Mouse (Mus musculus): Measurements from ENCODE around the gene Sh3kbp1.

The Sh3kbp1 gene

DNA sequence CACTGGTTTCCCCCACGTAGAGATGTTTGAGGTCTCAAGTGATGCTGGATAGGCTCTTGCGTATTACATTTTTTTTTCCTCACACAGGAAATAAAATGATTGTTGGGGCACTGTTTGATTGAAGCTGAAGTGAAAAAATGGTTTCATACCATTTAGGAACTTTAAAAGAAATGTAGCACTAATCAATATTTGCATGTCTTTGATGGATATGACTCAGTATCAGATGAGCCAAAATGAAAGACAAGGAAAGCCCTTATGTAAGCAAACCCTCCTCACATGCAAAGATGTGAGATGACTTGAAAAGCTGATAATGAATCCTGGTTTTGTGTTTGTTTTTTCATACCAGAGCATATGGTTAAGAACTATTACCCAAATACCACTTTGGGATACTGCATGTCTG is 272.0 kb downstream of the Sh3kbp1 start:
- no peak for TF ChIP-seq GATA4 (IDR thresholded peaks at IDR 0.05; ENCODE audit: insufficient replicate concordance, low read length)

DNA sequence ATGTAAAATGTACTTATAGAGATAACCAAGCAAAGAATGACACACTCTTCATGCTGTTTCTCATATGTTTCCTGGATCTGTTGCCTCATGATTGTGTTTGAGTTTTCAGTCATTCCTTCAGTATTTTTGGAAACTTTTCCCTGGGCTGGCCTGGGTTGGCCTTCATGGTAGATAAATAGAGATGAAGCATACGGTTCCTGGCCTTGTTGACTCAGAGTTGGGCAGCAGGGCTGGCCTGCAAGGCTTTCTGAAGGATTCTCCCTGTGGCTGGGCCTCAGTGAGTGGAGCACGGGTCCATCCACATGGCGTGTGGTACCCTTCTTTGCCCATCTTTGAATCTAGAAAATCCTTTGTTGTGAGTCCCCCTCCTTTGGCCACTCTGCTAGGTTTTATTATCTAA is 276.3 kb downstream of the Sh3kbp1 start:
- TF ChIP-seq GATA4 (IDR thresholded peaks at IDR 0.05; ENCODE audit: insufficient replicate concordance, low read length): no peak

DNA sequence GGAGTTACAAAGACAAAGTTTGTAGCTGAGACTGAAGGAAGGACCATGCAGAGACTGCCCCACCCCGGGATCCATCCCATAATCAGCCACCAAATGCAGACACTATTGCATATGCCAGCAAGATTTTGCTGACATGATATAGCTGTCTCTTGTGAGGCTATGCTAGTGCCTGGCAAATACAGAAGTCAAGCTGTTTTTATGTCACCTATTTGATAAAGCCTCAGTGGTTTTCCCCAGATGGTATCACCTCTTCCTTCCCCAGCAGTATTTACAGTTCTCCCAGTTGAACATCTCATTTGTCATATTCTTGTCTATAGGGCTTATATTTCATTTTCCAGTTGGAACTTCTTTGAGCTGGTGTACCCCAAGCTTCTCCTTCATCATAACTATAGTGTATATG is 280.6 kb downstream of the Sh3kbp1 start:
- no peak for TF ChIP-seq GATA4 (IDR thresholded peaks at IDR 0.05; ENCODE audit: insufficient replicate concordance, low read length)

DNA sequence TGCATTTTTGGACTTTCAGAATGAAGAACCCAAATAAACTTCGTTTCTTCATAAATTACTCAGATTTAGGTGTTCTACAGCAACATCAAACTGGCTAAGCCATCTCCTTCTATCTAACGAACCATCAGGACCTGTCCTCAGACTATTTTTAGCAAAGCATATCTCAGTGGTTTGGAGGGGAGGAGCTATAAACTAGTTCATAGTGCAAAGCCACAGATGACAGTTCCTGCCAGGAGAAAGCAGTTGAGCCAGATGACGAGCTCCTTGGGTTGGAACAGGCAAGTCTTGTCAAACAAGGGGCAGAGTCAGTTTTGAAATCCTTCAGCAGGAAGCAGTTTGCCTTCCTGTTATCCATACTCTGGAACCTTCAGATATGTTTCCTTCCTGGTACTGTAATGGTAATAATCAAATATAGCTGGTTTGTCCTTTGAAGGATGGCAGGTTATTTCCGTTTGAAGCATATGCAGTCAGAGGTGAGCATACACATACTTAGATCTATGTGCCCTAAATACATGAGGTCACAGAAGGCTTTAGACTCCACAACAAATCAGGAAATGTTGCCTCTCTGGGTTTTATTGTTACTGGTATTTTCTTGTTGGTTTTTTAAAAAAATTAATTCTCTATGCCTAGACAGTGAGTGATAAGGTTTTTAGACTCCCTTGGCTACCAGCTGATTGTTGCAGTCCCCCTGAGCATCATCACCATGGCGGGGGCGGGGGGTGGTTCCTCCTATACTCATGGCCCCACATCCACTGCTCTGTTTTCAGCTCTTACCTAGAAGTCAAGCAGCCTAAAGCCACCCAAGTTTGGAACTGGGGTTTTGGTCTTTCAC is 282.6 kb downstream of the Sh3kbp1 start:
- no peak for TF ChIP-seq GATA4 (IDR thresholded peaks at IDR 0.05; ENCODE audit: insufficient replicate concordance, low read length)

DNA sequence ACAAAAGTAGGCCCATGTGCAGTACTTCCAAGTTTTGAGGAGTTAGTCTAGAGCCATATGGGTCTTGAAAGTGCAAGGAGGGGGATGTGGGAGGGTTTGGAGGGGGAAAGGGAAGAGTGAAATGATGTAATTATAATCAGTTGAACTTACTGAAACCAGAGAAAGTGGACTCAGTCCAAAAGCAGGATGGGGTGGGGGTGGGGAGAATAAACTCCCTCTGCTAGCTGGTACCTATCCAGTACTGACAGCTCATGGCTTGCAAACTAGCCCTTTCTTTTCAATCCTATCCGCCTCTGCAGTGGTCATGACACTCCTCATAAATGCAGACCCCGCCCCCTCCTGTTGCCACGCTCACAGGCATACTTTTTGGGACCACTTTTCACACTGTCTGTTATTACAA is 283.5 kb downstream of the Sh3kbp1 start:
- no peak for TF ChIP-seq GATA4 (IDR thresholded peaks at IDR 0.05; ENCODE audit: insufficient replicate concordance, low read length)

DNA sequence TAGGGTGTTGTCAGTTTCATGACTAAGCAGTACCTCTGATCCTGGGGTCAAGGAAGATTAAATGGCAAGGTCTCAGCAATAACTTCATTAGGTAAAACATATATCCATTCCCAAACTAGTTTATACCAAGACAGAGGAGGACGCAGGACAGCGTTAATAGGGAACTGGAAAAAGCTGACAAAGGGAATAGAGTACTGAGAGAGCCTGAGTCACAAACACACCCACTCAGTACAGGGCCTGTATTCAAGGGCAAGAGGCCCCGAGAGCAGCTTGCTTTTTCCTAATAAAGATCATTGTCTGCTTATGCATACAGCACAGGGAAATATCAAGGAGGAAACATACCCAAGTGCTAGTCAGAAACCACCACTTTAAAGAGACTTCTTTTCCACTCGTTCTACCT is 284.5 kb downstream of the Sh3kbp1 start:
- TF ChIP-seq GATA4 (IDR thresholded peaks at IDR 0.05; ENCODE audit: insufficient replicate concordance, low read length): no peak

DNA sequence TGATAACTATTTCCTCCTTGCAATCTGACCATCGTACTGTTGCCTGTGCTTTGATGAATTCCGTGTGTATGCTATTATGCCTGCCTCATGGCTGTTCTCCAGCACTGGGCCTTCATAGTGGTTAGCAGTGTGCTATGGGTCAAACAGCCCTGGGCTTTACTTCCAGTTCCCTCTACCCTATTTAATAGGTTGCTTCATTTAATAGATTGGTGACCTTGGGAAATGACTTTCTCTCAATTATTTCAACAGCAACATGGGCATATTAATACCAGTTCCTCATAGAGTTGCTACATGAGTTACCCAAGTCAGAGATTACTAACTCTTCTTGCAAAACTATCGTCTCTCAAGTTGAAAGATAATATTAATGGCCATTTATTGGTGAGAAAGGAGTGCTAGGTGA is 285.0 kb downstream of the Sh3kbp1 start:
- no peak for TF ChIP-seq GATA4 (IDR thresholded peaks at IDR 0.05; ENCODE audit: insufficient replicate concordance, low read length)

DNA sequence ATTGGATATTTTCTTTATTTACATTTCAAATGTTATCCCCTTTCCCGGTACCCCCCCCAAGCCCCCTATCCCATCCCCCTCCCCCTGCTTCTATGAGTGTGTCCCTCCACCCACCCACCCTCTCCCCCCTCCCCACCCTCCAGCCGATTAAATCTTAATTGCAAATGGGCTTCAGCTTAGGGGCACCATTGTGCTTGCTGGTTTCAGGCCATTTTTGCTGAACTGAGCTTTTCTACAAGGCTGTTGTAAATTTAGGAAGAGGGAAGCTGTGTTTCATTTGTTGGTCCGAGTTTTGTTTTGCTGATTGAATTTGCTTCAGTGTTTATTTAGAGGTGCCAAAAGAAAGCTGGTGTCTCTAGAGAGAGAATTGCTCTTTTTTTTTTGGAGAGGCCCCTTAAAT is 286.4 kb downstream of the Sh3kbp1 start:
- TF ChIP-seq GATA4 (IDR thresholded peaks at IDR 0.05; ENCODE audit: insufficient replicate concordance, low read length): no peak

DNA sequence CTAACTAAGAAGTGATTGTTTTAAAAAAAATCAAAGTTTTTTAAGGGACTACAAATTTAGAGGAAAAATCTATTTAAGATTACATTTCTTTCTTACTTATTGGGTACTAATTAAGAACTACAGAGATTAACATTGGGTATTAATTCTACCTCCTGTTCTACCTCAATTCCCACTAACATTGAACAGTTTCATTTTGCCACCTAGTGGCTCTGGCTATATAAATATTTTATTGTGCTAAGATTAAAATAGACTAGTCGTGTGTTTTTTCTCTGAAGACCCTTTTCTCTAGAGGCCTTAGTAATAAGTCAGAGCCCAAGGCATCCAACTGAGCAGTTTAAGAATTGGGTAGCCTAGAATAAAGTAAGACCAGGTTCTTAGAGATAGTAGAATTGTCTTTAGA is 288.1 kb downstream of the Sh3kbp1 start:
- TF ChIP-seq GATA4 (IDR thresholded peaks at IDR 0.05; ENCODE audit: insufficient replicate concordance, low read length): no peak

DNA sequence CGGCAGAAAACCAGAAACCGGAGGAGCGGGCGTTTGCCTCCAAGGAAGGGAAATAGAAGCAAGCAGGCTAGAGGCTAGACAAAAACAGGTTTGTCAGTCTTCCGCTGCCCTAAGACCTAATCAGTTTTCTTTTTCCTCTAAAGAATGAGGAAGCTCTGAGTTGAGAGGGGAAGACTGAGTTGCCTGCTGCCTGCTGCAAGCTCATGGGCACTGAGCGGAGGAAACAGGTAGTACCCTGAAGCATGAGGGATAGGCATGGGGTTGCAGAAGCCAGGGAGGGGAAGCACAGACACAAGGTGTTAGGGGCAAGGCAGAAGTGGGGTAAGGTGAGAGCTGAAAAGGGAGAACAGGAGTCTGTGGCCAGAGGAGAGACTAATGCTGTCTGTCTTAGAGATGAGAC is 297.7 kb downstream of the Sh3kbp1 start:
- no peak for TF ChIP-seq GATA4 (IDR thresholded peaks at IDR 0.05; ENCODE audit: insufficient replicate concordance, low read length)

DNA sequence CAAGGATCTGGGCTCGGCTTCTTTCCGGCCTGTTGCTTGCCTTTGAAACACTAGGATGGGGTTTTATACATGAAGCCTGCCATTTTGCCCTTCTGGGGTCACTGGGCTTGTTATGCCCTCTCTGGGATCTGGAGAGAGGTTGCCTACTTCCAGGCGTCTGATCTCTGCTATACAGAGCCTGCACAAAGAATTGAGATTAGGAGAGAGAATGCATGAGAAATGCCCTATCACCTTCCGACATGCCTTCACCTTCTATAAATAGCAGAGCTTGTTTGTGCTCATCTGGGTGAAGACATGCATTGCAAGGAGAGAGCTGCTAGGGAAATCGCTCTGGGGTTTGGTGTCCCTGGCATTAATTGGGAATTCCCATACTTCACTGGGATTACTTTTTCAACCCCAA is 301.1 kb downstream of the Sh3kbp1 start:
- no peak for TF ChIP-seq GATA4 (IDR thresholded peaks at IDR 0.05; ENCODE audit: insufficient replicate concordance, low read length)

DNA sequence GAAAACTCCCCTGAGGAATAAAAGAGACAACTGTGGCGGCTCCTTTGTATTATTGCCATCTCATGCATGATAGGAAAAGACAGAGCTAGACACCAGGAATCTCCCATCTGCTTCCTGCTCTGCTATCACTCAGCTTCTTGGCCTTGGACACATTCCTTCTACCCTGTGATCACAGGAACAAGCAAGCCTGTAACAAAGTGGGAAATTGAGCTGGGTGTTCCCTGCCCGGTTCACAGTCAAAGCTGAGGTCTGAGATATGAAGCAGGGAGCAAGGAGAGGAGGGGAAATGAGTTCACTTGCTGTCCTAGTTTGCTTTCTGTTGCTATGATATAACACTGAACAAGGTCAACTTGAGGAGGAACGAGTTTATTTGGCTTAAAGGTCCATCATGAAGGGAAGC is 301.8 kb downstream of the Sh3kbp1 start:
- TF ChIP-seq GATA4 (IDR thresholded peaks at IDR 0.05; ENCODE audit: insufficient replicate concordance, low read length): no peak; the same call in 1 of the 2 replicates

DNA sequence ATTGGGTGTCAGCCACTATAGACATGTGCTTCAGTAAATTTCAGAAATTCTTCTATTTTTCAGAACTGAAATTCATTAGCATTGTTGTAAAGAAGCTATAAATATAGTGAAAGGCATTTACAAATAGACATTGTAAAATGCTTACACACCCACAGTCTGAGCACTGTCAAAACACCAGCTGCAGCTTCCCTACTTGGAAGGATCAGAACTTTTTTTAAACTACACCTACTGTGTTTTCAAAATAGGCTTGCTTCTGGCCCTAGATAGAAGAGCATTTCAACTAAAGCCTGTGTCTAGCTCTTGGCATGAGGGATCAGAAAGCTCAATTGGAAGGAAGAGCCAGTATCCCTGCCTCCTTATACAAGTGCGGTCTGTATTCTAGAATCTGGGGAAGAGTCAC is 305.0 kb downstream of the Sh3kbp1 start:
- no peak for TF ChIP-seq GATA4 (IDR thresholded peaks at IDR 0.05; ENCODE audit: insufficient replicate concordance, low read length)

DNA sequence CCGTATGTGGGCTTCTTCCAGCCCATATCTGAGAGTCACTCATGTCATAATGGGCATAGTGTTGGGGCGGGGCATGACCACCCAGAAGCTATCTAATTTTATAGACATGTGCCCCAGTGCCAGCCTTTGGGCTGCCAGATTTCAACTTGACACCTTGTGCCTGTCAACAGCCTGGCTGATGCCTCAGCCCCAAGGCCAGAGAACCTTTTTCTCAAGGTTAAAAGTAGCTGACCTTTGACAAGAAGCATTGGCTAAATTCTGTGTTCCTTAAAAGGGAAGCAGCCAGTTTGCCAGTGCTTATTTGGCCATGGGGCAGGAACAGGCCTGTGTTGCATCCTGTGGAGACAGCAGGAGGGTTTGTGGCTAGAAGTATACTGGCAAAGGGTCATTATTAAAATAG is 315.5 kb downstream of the Sh3kbp1 start:
- TF ChIP-seq GATA4 (IDR thresholded peaks at IDR 0.05; ENCODE audit: insufficient replicate concordance, low read length): no peak

DNA sequence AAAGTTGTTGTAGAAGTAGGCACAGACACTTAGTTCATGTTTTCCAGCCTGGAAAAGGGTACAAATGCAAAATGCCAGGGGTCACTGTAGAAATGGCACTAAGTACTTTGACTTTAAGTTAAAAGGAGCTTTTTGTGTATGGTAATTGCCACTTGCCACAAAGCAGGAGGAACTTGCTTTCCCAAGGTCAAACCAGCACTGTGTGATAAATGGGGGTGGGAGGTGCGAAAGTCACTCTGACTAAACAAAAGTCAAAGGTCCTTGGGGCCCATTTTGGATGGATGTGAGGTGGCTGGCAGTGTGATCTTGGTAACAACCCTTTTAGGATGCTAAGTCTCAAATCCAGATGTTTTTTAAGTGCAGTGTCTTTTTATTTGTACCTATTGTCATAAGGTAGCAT is 316.5 kb downstream of the Sh3kbp1 start:
- TF ChIP-seq GATA4 (IDR thresholded peaks at IDR 0.05; ENCODE audit: insufficient replicate concordance, low read length): no peak

DNA sequence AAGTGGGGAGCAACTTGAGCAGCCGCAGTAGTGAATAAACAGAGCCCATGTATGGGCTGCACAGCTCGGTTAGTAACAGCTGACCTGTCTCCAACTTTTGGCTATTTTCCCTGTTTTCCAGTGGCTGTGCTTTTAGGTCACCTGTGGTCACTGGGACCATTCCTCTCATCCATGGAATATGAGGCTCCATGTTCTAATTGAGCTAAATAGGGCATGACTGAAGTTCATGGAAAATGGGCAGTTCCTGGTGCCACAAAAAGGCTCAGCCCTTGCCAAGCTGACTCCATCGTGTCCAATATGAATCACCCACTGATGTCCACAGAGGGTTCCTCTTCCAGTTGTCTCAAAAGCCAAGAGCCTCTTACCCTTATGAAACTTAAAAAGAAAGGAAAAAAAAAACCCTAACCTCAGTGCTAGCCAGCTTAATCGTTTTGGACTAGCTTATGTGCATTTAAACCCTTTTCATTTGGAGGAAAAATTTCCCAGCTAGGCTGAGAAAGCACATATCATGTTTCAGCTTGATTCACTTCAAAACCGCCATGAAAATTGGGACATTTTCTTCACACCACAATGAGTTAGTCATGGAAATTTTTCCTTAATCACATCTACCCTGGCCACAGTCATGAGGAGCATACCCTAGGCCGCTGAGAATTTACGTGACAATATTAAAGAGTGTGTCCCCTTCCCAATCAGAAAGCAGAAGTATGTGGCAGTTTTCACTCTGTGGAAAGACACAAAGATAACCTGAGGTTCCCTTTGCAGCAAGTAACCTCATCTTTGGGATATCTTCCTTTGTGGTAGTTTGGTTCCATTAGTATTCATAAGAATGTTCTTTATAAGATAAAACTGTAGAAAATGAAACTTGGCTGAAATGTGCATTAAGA is 326.7 kb downstream of the Sh3kbp1 start:
- no peak for TF ChIP-seq GATA4 (IDR thresholded peaks at IDR 0.05; ENCODE audit: insufficient replicate concordance, low read length)

All from liver, adult (tissue).